19 mouse cellular contexts compared by ENCODE assay signal in the genomic region with DNA sequence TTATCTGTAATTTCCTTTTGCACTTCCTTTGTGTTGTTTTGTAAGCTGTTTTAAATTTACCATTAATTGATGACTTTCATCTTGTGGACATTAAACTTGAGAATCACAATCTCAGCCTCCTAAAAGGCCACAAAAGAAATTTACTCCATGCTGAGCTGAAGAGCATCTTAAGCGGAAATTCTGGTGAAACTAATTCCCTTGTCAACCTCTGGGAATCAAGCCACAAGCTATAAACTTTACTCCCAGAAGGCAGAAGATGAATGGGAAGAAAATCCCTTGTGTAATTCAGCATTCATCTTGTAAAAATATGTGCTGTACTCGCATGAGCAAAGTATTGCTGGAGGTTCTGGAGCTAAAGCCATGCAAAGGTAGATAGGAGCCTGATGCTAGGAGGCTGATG.
DNase-seq lines count a peak whose midpoint lies in the region; TF ChIP-seq lines count a peak whose summit lies in the region.
"Had no signal": no experiment of that assay in that cellular context is flagged by ENCODE, and none has a peak within 500 bp of the region (broad histone marks: within the 10 kb centered on the region; RNA-seq: fewer than 3 reads in every experiment).

No protein-coding gene starts in this region.

- no peak for TF ChIP-seq CTCF in kidney, adult 2 months (conservative IDR thresholded peaks at IDR 0.05; ENCODE audit: insufficient read depth, insufficient read length, low read depth, low read length)
- TF ChIP-seq CTCF in brain, embryonic 14.5 days (IDR thresholded peaks at IDR 0.05; ENCODE audit: borderline replicate concordance, extremely low read depth, insufficient read depth, insufficient read length): no peak

- no peak overlapping the region for H3K27ac ChIP-seq in kidney, adult 2 months (ENCODE audit: insufficient read depth, low read depth, low read length)
- H3K27ac ChIP-seq: embryonic facial prominence, embryonic 13.5 days; forebrain, embryonic 13.5 days; hindbrain, embryonic 10.5 days; hindbrain, embryonic 15.5 days had no signal

- H3K4me3 ChIP-seq in kidney, adult 2 months (ENCODE audit: insufficient read depth, low read depth, low read length): no peak overlapping the region
- H3K4me3 ChIP-seq: embryonic facial prominence, embryonic 13.5 days; forebrain, embryonic 13.5 days; heart, embryonic 12.5 days; hindbrain, embryonic 10.5 days; hindbrain, embryonic 15.5 days had no signal

- TF ChIP-seq POLR2A in kidney, adult 2 months (IDR thresholded peaks at IDR 0.05; ENCODE audit: low read depth, low read length): no peak
- TF ChIP-seq POLR2A in brain, embryonic 14.5 days (IDR thresholded peaks at IDR 0.05; ENCODE audit: borderline replicate concordance, extremely low read depth, insufficient read depth, insufficient read length, poor library complexity, severe bottlenecking): no peak

- H3K27me3 ChIP-seq in kidney, adult 2 months (replicated peaks; ENCODE audit: control insufficient read depth, insufficient read depth, low read length): no peaks in the 10 kb centered on the region
- H3K27me3 ChIP-seq: embryonic facial prominence, embryonic 13.5 days; forebrain, embryonic 13.5 days; heart, embryonic 12.5 days; hindbrain, embryonic 15.5 days had no signal

- peak; percentile 15 for DNase-seq in kidney, adult 2 months
- DNase-seq in kidney, adult 9 months: no peak
- DNase-seq in kidney, postnatal 14 days: peak; percentile 30
- DNase-seq in kidney, adult 8-10 months: no peak
- peak; percentile 1 for DNase-seq in NIH3T3 (ENCODE audit: low read depth)
- DNase-seq in brain, embryonic 14.5 days (ENCODE audit: low read depth): peak; percentile 5
- DNase-seq in cerebellum, postnatal 10 days: no peak
- DNase-seq: adrenal gland, adult 2 months; adrenal gland, postnatal 25 days; cerebellum, adult 11 months; cerebellum, adult 8-10 months; cerebellum, postnatal 25 days; forebrain, postnatal 0 days; gastrocnemius, postnatal 14 days had no signal

- WGBS in kidney, adult 2 months: 53% methylated on average over 2 of the region's 2 CpGs

- no peaks in the 10 kb centered on the region for H3K36me3 ChIP-seq in kidney, adult 2 months (ENCODE audit: control insufficient read depth, insufficient read depth, low read length)
- H3K36me3 ChIP-seq: embryonic facial prominence, embryonic 13.5 days; heart, embryonic 12.5 days; hindbrain, embryonic 10.5 days; hindbrain, embryonic 15.5 days had no signal

- H3K4me1 ChIP-seq in kidney, adult 2 months (ENCODE audit: control insufficient read depth, insufficient read depth, low read length): no peaks in the 10 kb centered on the region
- H3K4me1 ChIP-seq: embryonic facial prominence, embryonic 13.5 days; forebrain, embryonic 13.5 days; heart, embryonic 12.5 days; hindbrain, embryonic 10.5 days; hindbrain, embryonic 15.5 days had no signal

Comparison
In these comparisons a context has a peak if more than half of its experiments do, and no peak if none do; other contexts are left out.
1. DNase-seq: peak in kidney, adult 2 months (single experiment), kidney, postnatal 14 days (single experiment), NIH3T3 (single experiment) and brain, embryonic 14.5 days (single experiment); none in kidney, adult 9 months (single experiment), kidney, adult 8-10 months (0 of 2) and cerebellum, postnatal 10 days (0 of 2).